In genomic region chr15:81448463-81448862, GRCm38 (mm10) we compare ENCODE assay signal across 7 mouse cellular contexts. TPM values are rescaled to one million over a fixed set of nuclear protein-coding genes. Genes with fewer than 3 reads are reported as not detected.
DNase-seq lines count a peak whose midpoint lies in the region; TF ChIP-seq lines count a peak whose summit lies in the region.

No protein-coding gene starts in this region.

- H3K27me3 ChIP-seq in C2C12 (ENCODE audit: control insufficient read depth, insufficient read depth, insufficient read length), result no peaks in the 10 kb centered on the region

- peak; percentile 62 for DNase-seq in ES-CJ7 (ENCODE audit: low read depth, low spot score)
- peak; percentile 81 for DNase-seq in cerebellum, adult 9-10 months
- peak; percentile 6 for DNase-seq in gastrocnemius, postnatal 14 days
- peak; percentile 45 to 84 for DNase-seq in layer of hippocampus, adult 18-20 months (ENCODE audit: low spot score in 2 of 2)
- peak; percentile 90 for DNase-seq in lung, postnatal 36 days
- DNase-seq in right cerebral cortex, postnatal 14 days, result peak; percentile 27

- no peaks in the 10 kb centered on the region for H3K79me2 ChIP-seq in C2C12 (ENCODE audit: control insufficient read depth, insufficient read depth)

- no peak overlapping the region for H3K4me3 ChIP-seq in C2C12 (ENCODE audit: insufficient read depth, poor library complexity, severe bottlenecking)

- TF ChIP-seq CTCF in C2C12 (IDR thresholded peaks at IDR 0.05; ENCODE audit: control insufficient read depth, insufficient read depth, insufficient read length), result peak; percentile 45

- H3K36me3 ChIP-seq in C2C12 (ENCODE audit: control insufficient read depth, insufficient read depth), result peaks cover 45% of the 10 kb centered on the region

- no peak overlapping the region for H3ac ChIP-seq in C2C12 (ENCODE audit: control insufficient read depth, insufficient read length, low read depth)

- no peaks in the 10 kb centered on the region for H3K79me3 ChIP-seq in C2C12 (ENCODE audit: low read depth)

- intact Hi-C loops in gastrocnemius, postnatal 14 days (cut with DNase I; ENCODE audit: low total_unique reads), result loop anchor here (10.0 kb wide), 1 partner anchor 156 kb away; no protein-coding TSS in a partner anchor

TF ChIP-seq in C2C12, 6 proteins besides CTCF, POLR2A, EP300 and RAD21:
- no peak for TF ChIP-seq MAX (IDR thresholded peaks at IDR 0.05)
- no peak for TF ChIP-seq FOSL1 (IDR thresholded peaks at IDR 0.05; ENCODE audit: insufficient read depth, low read length, poor library complexity, severe bottlenecking)

RNA-seq across cellular contexts. Expression of gene Rbx1, which starts 17.6 kb away (rescaled TPM):
- polyA plus RNA-seq in C2C12 (2012; fragmentation: generic; extraction: Trizol), result 275 TPM
- 100 to 1,000 TPM; 106 to 113 TPM for total RNA-seq in gastrocnemius, postnatal 14 days (2021)
- 100 to 1,000 TPM; 128 to 135 TPM for total RNA-seq in layer of hippocampus, adult 18-20 months (2021)

RNA-seq across cellular contexts. Expression of gene Dnajb7, which starts 40.4 kb away (rescaled TPM):
- polyA plus RNA-seq in C2C12 (2012; fragmentation: generic; extraction: Trizol), result 0.09 TPM
- total RNA-seq in gastrocnemius, postnatal 14 days (2021), result not detected
- not detected for total RNA-seq in layer of hippocampus, adult 18-20 months (2021)

RNA-seq across cellular contexts. Expression of gene Xpnpep3, which starts 48.5 kb away (rescaled TPM):
- 7.4 TPM for polyA plus RNA-seq in C2C12 (2012; fragmentation: generic; extraction: Trizol)
- 1 to 10 TPM; 6.3 TPM for total RNA-seq in gastrocnemius, postnatal 14 days (2021)
- 10 to 100 TPM; 14.3 to 16.6 TPM for total RNA-seq in layer of hippocampus, adult 18-20 months (2021)

RNA-seq across cellular contexts. Expression of gene St13, which starts 48.6 kb away (rescaled TPM):
- 203 TPM for polyA plus RNA-seq in C2C12 (2012; fragmentation: generic; extraction: Trizol)
- 10 to 100 TPM; 77.9 to 98.6 TPM for total RNA-seq in gastrocnemius, postnatal 14 days (2021)
- total RNA-seq in layer of hippocampus, adult 18-20 months (2021), result 100 to 1,000 TPM; 179 to 183 TPM

Comparison
In these comparisons a context has a peak if more than half of its experiments do, and no peak if none do; other contexts are left out.
1. DNase-seq: peak in every context shown above with its lines; median percentile 90 in lung, postnatal 36 days; 81 in cerebellum, adult 9-10 months; 64 in layer of hippocampus, adult 18-20 months; 62 in ES-CJ7; 27 in right cerebral cortex, postnatal 14 days; 6 in gastrocnemius, postnatal 14 days.